Mouse (Mus musculus) liver, adult 2 months (tissue): Measurements from ENCODE around the gene Afdn.

ENCODE experiments used
- CTCF ChIP-seq: fragments of 200-500 bp; IDR thresholded peaks from 2 replicates; pipeline ENCODE4 v1.5.1; 2011; ENCODE audit warnings: low read depth, low read length, control low read depth
- POLR2A ChIP-seq: fragments of 200-500 bp; IDR thresholded peaks from 2 replicates; pipeline ENCODE4 v1.6.1; 2011; ENCODE audit warnings: low read length, control low read depth; ENCODE audit not compliant: insufficient read depth; ENCODE audit errors: extremely low read depth

DNA sequence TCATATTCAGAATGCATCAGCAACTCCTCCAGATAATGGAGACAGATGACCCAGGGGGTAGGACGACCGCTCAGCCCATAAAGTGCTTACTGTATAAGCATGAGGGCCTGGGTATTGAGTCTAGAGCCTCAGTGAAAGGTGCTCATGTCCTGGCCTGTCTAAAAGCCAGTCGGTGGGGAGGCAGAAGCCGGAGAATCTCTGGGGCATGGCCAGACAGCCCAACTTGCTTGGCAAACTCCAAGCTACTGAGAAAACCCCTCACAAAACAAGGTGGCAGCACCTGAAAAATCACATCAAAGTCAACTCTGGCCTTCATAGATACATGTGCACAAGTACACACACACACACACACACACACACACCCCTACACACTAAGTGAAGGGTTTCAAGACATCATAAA, 11.3 kb upstream of the Afdn start:
- TF ChIP-seq POLR2A (no peak), CTCF (no peak)
